Mouse (Mus musculus) MN1 (cell line): ENCODE measurements at regions not wholly inside any gene's neighbourhood (a gene's known extent, or its start where the extent isn't known, plus 50 kb on each side); places are given as distances from the start of the nearest gene placed in this dataset.

ENCODE experiments used
- DNase-seq: peaks from one replicate; pipeline ENCODE4 v3.0.0-alpha.2; 2016; ENCODE audit warnings: low spot score

DNA sequence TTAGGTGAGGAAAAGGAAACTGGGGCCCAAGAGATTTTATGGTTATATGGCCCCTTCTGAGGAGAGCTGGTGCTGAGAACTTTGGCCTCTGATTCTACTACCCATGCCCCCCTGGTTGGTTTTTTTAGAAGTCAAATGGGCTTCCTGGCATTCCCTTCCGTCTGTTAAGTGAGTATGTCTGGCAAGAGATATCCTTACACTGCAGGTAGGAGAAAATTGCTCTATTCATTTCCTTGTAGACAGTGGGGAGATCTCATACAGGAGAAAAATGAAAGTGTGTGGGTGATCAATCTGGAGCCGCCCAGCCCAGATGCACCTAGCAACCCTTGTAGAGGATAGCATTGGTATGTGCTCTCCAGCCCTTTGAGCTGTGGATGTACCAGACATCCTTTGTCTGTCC is 418.5 kb downstream of the Adra2a start:
- no peak for DNase-seq

DNA sequence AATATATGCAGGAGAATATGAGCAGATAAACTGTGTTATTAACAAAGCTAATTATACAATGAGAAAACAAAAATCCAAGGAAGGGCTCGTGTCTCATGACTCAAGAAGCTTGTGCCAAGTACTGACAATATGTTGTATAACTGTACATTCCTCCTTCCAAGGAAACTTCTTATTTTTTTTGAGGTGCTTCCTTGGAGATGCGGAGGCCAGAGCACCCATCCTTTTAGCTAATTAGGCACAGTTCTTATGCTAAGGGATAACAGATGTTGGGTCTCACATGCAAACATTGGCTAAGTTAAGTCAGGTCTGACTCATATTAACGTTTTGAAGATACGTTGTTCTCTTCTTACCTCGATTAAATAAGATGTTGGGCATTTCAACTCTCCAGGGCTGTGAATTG is 426.1 kb downstream of the Adra2a start:
- no peak for DNase-seq

DNA sequence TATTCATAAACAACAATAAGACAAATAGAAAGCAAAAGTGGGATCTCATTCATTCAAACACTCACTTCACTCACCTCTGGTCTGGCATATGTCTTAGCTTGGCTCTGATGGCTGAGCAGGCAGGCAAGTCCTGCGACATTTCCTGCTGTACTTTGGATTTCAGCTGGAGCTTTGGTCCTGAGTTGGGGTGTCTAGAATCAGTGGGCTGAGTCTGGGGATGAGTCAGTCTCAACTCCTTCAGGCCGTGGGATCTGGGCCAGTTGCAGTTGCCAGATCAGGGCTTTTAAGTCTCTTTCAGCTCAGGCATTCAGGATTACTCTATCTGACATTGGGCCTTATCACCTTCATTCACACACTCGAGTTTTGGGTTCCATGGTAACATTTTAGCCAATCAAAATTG is 454.1 kb downstream of the Adra2a start:
- DNase-seq, result no peak

DNA sequence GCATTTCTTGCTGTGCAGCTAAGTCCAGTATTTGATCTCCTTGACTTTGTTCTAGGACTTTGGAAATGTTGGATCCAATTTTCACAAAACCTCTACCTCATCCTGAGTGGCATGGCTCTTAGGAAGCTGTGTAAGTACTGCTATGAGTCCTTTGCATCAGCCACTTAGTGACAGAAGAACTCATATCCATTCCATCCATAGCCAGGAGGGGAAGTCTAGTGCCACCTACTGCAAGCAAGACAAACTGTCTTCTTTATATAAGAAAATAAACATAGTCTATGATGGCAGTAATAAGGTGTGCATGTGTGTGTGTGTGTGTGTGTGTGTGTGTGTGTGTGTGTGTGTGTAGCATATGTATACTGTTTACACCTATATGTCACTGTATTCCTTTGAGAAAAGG is 489.9 kb downstream of the Adra2a start:
- DNase-seq, result no peak

DNA sequence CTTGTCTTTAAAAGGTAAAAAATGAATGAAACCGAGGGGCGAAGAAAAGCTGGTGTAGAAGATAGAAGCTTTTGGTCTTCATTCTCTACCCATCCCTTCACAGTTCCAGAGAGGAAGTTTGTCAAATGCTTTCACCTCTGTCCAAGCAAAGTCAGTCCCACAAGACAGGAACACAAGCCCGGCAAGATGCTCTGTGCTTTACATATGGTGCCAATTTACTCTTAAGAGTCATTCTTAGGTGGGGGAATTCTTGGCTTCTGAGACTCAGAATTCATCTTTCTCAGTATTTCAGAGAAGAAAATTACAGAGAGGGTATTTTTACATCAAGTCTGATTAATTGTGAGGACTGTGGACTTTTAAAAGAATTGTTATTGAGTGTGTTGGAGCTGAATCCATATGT is 511.4 kb downstream of the Adra2a start:
- no peak for DNase-seq

DNA sequence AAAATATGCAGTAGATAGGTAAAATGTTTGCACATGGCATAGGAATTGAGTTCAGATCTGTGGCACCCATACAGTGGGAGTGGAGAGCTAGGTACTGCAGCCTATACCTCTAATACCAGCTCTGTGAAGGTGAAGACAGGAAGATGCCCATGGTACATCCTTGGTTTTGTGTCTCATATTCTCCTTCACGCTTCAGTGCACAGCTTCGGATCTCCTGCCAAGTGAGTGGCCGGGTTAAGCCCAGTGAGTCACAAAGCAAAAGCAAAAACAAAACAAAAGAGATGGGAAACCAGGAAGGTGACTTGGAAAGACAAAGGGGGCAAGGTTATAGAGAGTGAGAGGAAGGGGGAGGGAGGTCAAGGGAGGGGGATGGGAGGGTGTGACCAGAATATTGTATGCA is 514.0 kb downstream of the Adra2a start:
- no peak for DNase-seq

DNA sequence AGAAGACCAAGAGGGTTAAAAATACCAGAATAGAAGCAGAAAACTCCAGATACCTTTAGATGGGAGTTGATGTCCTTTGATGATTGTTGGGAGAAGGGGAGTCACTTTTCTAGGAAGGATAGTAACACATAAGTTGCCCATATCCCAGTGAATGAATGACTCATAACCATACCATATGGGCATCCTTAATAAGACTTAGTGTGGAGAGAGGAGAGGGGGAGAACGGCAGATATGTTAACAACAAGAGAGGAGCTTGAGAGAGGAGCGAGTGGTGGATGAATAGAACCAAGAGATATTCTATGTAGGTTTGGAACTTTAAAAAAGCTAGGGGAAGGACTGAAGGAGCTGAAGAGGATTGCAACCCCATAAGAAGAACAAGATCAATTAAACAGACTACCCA is 539.6 kb downstream of the Adra2a start:
- no peak for DNase-seq

DNA sequence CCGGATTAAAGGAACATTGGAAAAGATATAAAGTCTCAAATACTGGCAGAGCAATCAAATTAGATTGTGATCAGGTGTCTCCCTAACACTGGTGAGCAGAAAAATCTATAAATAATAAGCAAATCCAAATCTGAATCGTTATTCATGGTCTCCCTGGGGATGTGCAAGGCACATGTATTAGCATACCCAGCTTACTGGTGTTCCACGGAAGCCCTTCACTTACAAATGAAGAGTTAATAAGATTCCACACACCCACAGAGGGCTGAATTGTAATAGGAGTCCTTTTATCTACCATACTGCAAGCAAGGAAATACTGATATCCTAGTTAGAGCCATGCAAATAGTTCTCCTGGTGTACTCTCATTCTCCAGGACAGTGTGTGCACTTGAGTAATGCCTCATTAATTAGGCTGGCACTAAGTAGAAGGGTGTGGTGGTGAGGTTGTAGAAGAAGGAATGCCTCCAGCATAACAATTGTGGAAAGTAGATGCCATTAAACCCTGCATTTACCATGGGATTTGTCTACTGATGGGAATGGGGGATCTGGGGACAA is 540.8 kb downstream of the Adra2a start:
- no peak for DNase-seq

DNA sequence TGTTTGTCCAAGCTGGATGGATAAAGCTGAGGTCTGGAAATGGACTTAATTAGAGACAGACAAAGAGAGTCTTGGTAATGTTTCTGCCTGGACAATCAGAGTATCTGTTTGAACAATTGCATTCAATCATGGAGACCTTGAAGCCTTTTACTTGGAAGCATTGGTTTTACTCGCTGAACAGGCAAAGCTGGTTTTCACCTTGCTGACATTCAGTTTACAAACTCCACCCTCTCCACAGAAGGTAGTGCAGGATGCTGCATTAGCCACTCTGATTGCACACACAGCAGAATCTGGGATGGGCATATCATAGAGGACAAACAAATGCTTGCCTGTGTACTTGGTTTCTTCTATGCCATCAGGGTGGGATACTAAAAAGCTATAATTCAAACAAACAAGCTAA is 541.4 kb downstream of the Adra2a start:
- no peak for DNase-seq

DNA sequence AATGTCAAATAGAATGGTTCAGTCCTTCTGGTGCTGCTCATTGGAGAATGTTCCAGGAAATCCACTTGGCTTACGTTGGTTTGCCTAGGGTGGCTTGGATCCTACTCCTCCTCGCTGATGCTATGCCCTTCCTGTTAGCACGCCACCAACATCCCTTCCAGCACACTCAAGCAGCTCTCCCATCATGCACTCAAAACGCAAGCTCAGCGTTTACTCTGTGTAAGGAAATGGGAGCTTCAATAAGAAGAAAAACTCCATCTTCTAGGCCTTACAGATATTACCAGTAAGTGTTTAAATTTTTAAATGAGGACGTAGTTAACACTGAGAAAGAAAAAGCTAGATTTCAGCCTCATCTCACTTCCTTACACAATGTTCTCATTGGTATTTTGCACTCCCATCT is 523.7 kb downstream of the Gpam start:
- no peak for DNase-seq

DNA sequence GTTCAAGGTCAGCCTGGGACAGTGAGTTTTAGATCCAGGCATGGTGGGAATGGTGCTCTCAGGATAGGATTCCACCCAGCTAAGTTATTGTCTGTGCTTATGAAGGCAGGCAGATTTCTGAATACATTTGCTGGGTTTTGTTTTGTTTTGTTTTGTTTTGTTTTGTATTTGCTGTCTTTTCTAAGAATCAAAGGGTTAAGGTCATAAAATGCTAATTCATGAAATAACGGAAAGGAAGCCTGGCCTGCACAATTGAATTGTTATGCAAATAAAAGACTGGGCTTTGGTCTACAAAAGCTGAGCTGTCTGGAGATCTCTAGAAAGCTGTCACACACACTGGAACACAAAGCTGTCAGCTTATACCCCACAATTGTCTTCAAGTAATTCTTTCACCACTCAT is 521.7 kb downstream of the Gpam start:
- no peak for DNase-seq

DNA sequence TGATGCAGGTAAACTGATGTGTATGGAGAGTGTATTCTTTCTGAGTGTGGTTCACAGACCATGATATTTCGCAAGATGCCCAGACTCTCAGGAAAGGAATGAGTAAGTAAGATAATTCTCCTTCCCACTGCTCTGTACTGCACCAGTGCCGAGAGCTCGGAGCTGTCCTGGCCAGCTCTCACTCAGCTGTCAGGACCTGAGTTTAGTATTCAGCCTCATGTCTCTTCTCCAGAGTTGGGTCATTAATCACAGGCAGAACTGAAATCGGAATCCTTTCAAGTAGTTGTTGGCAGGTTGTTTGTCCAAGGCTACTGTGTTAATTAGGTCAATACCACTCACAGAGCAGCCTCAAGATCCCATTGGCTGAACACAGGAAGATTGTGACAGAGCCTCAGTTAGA is 510.1 kb downstream of the Gpam start:
- DNase-seq, result no peak
